Mouse (Mus musculus) neural tube, embryonic 11.5 days (tissue): ENCODE measurements at regions not wholly inside any gene's neighbourhood (a gene's known extent, or its start where the extent isn't known, plus 50 kb on each side); places are given as distances from the start of the nearest gene placed in this dataset.

ENCODE experiments used
- ATAC-seq: fragments of 200-750 bp; cut with Nextera tagmentation; 2 replicates; pipeline ENCODE4 v1.8.0; 2017; ENCODE audit warnings: moderate number of reproducible peaks, mild to moderate bottlenecking, moderate TSS enrichment, moderate library complexity; ENCODE audit not compliant: insufficient read depth, low FRiP score, low TSS enrichment
- DNase-seq: peaks from one replicate; pipeline ENCODE4 v3.0.0-alpha.2; 2015; ENCODE audit warnings: low spot score
- H3K27ac ChIP-seq: fragments of 300-500 bp; sonication (generic); 2 replicates; pipeline ENCODE4 v1.5.1; 2014; ENCODE audit warnings: low read depth, mild to moderate bottlenecking, low read length
- H3K27me3 ChIP-seq: fragments of 300-500 bp; sonication (generic); 2 replicates; pipeline ENCODE4 v1.6.1; 2014; ENCODE audit warnings: mild to moderate bottlenecking, low read length, mixed read lengths; ENCODE audit not compliant: control insufficient read depth, insufficient read depth
- H3K36me3 ChIP-seq: fragments of 300-500 bp; sonication (generic); 2 replicates; pipeline ENCODE4 v1.6.1; 2014; ENCODE audit warnings: mild to moderate bottlenecking, low read length, moderate library complexity, mixed read lengths; ENCODE audit not compliant: control insufficient read depth, insufficient read depth
- H3K4me1 ChIP-seq: fragments of 300-500 bp; sonication (generic); 2 replicates; pipeline ENCODE4 v1.6.1; 2014; ENCODE audit warnings: low read length, mixed read lengths; ENCODE audit not compliant: control insufficient read depth, insufficient read depth
- H3K4me2 ChIP-seq: fragments of 300-500 bp; sonication (generic); 2 replicates; pipeline ENCODE4 v1.6.1; 2014; ENCODE audit warnings: low read depth, mild to moderate bottlenecking, moderate library complexity
- H3K4me3 ChIP-seq: fragments of 300-500 bp; sonication (generic); 2 replicates; pipeline ENCODE4 v1.5.1; 2014; ENCODE audit warnings: low read depth, low read length
- H3K9ac ChIP-seq: fragments of 300-500 bp; sonication (generic); 2 replicates; pipeline ENCODE4 v1.6.1; 2014; ENCODE audit warnings: mild to moderate bottlenecking, low read length
- H3K9me3 ChIP-seq: fragments of 300-500 bp; sonication (generic); 2 replicates; pipeline ENCODE4 v1.6.1; 2016; ENCODE audit warnings: low read length; ENCODE audit not compliant: control insufficient read depth
- WGBS: fragments of 180-500 bp; shearing (Covaris S2); extraction: QIAGEN DNeasy Blood & Tissue Kit; methylation state at CpG from one replicate; pipeline ENCODE4 v1.1.7; 2014; 5-methylcytosine and 5-hydroxymethylcytosine counted together

DNA sequence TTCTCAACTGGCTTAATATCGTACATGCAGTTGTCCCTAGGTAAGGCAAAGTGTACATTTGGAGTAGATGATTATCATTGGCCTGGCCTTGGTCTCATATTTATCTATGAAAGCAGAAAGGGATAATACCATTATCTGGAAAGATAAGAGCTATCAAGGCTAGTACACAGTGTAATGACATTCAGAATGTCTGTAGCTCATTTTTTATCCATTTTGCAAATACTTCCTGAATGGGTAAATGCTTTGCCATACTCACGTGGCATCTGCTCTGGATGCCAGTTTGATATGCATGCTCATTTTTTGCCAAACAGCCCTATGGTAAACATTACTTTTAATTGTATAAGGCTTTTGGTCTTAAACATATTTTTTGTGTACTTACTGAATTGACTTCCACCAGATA lies 723.4 kb downstream of the Brinp3 start:
- ATAC-seq = no peak
- Histone ChIP-seq H3K27me3 (no peaks in the 10 kb centered on the region), H3K4me2 (no peak overlapping the region), H3K9ac (no peak overlapping the region), H3K4me1 (no peaks in the 10 kb centered on the region), H3K4me3 (no peak overlapping the region), H3K36me3 (no peaks in the 10 kb centered on the region), H3K27ac (no peak overlapping the region), H3K9me3 (no peaks in the 10 kb centered on the region)
- WGBS = 81% methylated on average over 2 of the region's 2 CpGs
- DNase-seq = no peak

GRCm38 (mm10) chr1:147219438-147219837 lies 724.9 kb downstream of the Brinp3 start:
- 82% methylated on average over 2 of the region's 2 CpGs for WGBS
- no peaks in the 10 kb centered on the region for H3K4me1 ChIP-seq
- no peak for DNase-seq
- ATAC-seq = no peak
- no peaks in the 10 kb centered on the region for H3K9me3 ChIP-seq
- H3K4me2 ChIP-seq = no peak overlapping the region
- no peaks in the 10 kb centered on the region for H3K27me3 ChIP-seq
- no peaks in the 10 kb centered on the region for H3K36me3 ChIP-seq
- H3K4me3 ChIP-seq = no peak overlapping the region
- no peak overlapping the region for H3K9ac ChIP-seq
- no peak overlapping the region for H3K27ac ChIP-seq

- ATAC-seq (no peak), DNase-seq (no peak)
- H3K4me2 ChIP-seq = no peak overlapping the region
- 68% methylated on average over 3 of the region's 3 CpGs for WGBS
- H3K27ac ChIP-seq = no peak overlapping the region
- no peaks in the 10 kb centered on the region for H3K27me3 ChIP-seq
- no peaks in the 10 kb centered on the region for H3K36me3 ChIP-seq
- no peak overlapping the region for H3K4me3 ChIP-seq
- no peaks in the 10 kb centered on the region for H3K4me1 ChIP-seq
- no peaks in the 10 kb centered on the region for H3K9me3 ChIP-seq
- H3K9ac ChIP-seq = no peak overlapping the region
These were observed 728.8 kb downstream of the Brinp3 start for GRCm38 (mm10) chr1:147223232-147223925.

GRCm38 (mm10) chr1:147237565-147237964 lies 743.0 kb downstream of the Brinp3 start:
- Histone ChIP-seq H3K4me1 (no peaks in the 10 kb centered on the region), H3K9ac (no peak overlapping the region), H3K27me3 (no peaks in the 10 kb centered on the region), H3K27ac (no peak overlapping the region), H3K4me2 (no peak overlapping the region), H3K4me3 (no peak overlapping the region), H3K9me3 (no peaks in the 10 kb centered on the region), H3K36me3 (no peaks in the 10 kb centered on the region)
- ATAC-seq (no peak), DNase-seq (no peak)
- 85% methylated on average over 3 of the region's 3 CpGs for WGBS

GRCm38 (mm10) chr1:147239108-147239507 lies 744.5 kb downstream of the Brinp3 start:
- H3K27ac ChIP-seq = no peak overlapping the region
- whole genome bisulfite sequencing = 86% methylated on average over 3 of the region's 3 CpGs
- no peak overlapping the region for H3K9ac ChIP-seq
- no peaks in the 10 kb centered on the region for H3K27me3 ChIP-seq
- DNase-seq = no peak
- ATAC-seq = no peak
- no peaks in the 10 kb centered on the region for H3K36me3 ChIP-seq
- H3K4me1 ChIP-seq = no peaks in the 10 kb centered on the region
- no peaks in the 10 kb centered on the region for H3K9me3 ChIP-seq
- H3K4me3 ChIP-seq = no peak overlapping the region
- no peak overlapping the region for H3K4me2 ChIP-seq

GRCm38 (mm10) chr1:147273324-147273723 lies 778.8 kb downstream of the Brinp3 start:
- no peak overlapping the region for H3K4me2 ChIP-seq
- no peak overlapping the region for H3K27ac ChIP-seq
- H3K9ac ChIP-seq = no peak overlapping the region
- no peaks in the 10 kb centered on the region for H3K36me3 ChIP-seq
- H3K27me3 ChIP-seq = no peaks in the 10 kb centered on the region
- ATAC-seq (no peak), DNase-seq (no peak)
- WGBS = 94% methylated on average over 1 of the region's 1 CpGs
- no peak overlapping the region for H3K4me3 ChIP-seq
- no peaks in the 10 kb centered on the region for H3K4me1 ChIP-seq
- H3K9me3 ChIP-seq = no peaks in the 10 kb centered on the region

DNA sequence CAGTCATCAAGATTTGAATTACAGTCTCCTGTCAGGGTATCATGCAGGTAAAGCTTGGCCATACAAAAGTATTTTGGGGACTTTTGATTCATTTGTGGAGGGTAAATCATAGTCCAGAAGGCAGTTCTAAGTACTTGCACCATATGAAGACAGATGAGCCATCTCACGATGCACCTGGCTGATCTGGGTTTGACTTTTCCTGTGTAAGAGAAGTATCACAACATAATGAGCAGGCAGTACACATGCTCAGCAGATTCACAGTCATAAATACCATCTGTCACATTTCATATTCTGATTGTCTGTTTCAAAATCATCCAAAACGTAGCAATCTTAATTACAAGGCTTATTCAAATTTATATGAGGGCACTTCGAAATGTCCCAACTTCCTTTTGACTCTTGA lies 796.6 kb downstream of the Brinp3 start:
- 93% methylated on average over 3 of the region's 3 CpGs for WGBS
- Histone ChIP-seq H3K9ac (no peak overlapping the region), H3K36me3 (no peaks in the 10 kb centered on the region), H3K4me2 (no peak overlapping the region), H3K27ac (no peak overlapping the region), H3K4me1 (no peaks in the 10 kb centered on the region), H3K9me3 (no peaks in the 10 kb centered on the region), H3K4me3 (no peak overlapping the region), H3K27me3 (no peaks in the 10 kb centered on the region)
- DNase-seq (no peak), ATAC-seq (no peak)

- Histone ChIP-seq H3K9me3 (no peaks in the 10 kb centered on the region), H3K4me2 (no peak overlapping the region), H3K27me3 (no peaks in the 10 kb centered on the region), H3K9ac (no peak overlapping the region), H3K27ac (no peak overlapping the region), H3K36me3 (no peaks in the 10 kb centered on the region), H3K4me1 (no peaks in the 10 kb centered on the region), H3K4me3 (no peak overlapping the region)
- no peak for DNase-seq
- 82% methylated on average over 1 of the region's 1 CpGs for WGBS
- no peak for ATAC-seq
These were observed 814.7 kb downstream of the Brinp3 start for GRCm38 (mm10) chr1:147309246-147309645.

DNA sequence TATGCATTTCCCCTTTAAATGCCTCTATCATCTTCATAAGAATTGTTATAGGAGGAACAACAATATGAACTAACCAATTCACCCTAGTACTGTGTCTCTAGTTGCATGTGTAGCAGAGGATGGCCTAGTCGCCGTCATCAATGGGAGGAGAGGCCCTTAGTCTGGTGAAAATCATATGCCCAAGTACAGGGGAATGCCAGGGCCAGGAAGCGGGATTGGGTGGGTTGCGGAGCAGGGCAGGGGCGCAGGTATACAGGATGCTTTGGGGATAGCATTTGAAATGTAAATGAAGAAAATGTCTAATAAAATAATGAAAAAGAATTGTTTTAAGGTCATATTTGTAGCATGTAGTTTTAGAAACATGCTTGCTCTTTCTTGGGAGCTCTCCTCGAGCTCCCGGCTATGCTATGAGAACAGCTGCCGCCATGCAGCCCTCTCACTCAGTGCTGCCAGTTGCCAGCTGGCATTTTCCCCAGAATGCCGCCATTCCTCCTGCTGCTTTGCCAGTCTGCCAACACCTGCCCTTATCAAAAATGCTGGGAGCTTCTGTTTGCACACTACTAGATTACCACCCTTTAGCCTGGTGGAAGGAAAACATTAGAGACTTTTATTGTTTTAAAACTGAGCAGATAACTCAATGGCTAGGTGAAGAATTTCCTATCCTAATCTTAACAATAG lies 848.9 kb downstream of the Brinp3 start:
- WGBS = 94% methylated on average over 9 of the region's 9 CpGs
- H3K9me3 ChIP-seq = no peaks in the 10 kb centered on the region
- no peak overlapping the region for H3K27ac ChIP-seq
- no peak overlapping the region for H3K4me2 ChIP-seq
- no peak for ATAC-seq
- no peak overlapping the region for H3K9ac ChIP-seq
- DNase-seq = no peak
- no peaks in the 10 kb centered on the region for H3K4me1 ChIP-seq
- H3K36me3 ChIP-seq = no peaks in the 10 kb centered on the region
- H3K27me3 ChIP-seq = no peaks in the 10 kb centered on the region
- no peak overlapping the region for H3K4me3 ChIP-seq
